Mouse (Mus musculus): ENCODE data around the gene Grxcr1. TPM values are rescaled to one million over a fixed set of nuclear protein-coding genes. Genes with fewer than 3 reads are reported as not detected.

Grxcr1 gene
- polyA plus RNA-seq (2012; rRNA removed): not detected in 2 replicates

DNA sequence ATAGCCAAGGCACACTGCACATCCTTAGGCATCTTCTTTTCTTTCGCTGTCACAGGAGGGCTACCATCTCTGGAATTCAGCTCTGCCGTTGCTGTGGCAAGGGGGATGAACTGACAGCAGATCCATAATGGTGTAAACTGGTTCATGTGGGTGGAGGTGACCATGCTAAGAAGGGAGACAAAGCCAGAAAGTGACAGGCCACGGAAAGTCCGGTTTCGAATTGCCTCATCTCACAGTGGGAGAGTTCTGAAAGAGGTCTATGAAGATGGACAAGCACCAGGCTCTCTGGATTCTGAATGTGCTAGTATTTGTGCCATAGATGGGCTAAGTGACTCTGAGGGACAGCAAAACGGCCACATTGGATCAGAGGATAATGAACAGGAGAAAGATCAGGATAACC, at the start of gene Grxcr1:
Gene Grxcr1, plus strand, starts transcription at position 92 of the 400 bp plus-strand sequence.
- DNase-seq (ENCODE audit: low read depth): no peak

DNA sequence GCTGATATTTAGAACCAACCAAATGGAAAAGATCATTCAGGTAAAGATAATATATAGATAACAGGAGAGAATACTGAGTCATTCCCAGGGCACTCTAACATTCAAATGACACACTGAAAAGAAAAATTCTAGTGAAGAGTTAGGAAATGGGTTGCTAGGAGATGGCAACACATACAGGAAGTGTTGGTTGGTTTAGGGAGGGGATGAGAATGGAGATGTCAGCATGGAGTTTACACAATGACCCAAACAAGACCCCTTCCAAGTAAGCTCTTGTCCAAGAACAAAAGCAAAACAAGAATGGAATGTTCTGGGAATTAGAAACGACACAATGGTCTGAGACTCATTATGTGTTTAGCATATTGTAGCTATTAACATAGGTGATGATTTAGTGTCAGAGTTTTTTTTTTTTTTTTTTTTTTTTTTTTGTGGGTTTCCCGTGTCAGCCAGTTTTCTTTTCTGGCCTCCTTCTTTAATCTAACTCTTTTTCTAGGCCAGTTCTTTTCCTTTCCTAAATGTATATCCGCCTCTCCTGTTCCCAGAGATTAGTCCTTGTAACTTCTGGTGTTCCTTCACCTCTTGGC, 49.6 kb upstream of the Grxcr1 start:
- no peak for DNase-seq (ENCODE audit: low read depth)

DNA sequence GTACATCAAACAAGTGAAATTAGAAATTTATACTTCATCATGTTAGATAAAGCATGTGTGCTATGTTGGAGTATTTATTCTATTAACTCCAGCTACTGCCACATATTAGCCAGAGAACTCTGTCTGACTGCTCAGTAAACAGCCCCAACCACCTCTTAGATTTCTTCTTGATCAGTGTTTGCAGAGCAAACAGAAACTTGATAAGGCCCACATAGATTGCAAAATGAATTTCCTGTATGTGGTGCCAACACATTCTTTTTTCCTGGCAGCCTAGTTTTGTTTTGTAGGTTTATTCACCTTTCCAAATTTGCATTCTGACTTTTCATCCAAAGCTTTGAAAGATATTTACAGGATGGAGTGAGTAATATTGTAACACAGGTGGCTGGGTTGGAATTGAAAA, 41.2 kb upstream of the Grxcr1 start:
- no peak for DNase-seq (ENCODE audit: low read depth)

DNA sequence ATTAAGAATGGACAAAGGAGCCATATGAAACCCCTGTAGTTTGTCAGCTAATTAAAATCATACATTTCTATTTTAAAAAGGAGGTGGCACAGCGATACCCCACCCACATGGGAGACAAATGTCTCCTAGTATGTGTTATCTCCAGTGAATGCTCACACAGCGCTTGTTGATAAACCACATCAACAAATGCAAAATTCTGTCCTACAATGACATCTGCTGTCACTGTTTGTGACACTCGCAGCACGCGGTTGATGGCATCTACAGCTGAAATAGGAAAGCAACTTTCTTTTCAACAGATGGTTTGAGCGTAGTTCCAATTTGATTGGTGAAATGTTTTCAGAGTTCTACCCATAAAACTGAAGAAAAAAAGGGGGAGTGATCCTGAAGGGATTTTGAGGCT, 29.0 kb upstream of the Grxcr1 start:
- no peak for DNase-seq (ENCODE audit: low read depth)

DNA sequence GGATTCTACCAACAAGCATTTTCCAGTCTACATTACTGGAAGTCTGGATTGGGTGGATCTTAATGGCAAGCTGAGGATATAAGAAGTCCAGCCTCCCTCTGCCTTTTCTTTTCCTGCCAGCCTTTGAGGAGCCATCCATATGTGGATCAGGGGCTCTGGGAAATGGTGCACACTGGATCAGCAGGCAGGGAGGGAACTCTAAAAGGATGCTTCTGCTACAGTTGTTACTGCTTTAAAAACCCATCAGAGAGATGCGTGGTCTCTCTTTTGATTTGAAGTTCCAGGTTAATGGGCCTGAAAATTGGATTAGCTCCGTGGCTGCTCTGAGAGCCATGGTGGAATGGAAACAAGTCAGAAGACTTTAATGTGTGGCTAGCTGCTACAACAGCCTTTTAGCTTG, 27.7 kb upstream of the Grxcr1 start:
- no peak for DNase-seq (ENCODE audit: low read depth)

DNA sequence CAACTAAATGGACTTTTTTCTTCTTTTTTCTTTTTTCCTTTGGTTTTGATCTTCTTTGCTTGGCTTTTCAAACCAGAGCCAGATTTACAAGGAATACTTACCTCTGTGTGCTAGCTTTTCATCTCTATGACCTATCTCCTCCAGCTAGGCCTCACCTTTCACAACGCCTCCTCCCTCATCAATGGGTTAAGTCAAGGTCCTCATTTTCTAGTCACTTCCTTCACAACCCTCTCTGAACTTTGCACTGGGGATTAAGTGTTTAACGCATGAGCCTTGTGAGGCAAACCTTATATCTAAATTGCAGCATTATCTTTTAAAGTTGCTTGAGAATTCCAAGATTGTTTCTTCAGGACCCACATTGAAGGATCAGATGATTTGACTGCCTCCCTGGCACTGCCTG, 27.2 kb upstream of the Grxcr1 start:
- no peak for DNase-seq (ENCODE audit: low read depth)

DNA sequence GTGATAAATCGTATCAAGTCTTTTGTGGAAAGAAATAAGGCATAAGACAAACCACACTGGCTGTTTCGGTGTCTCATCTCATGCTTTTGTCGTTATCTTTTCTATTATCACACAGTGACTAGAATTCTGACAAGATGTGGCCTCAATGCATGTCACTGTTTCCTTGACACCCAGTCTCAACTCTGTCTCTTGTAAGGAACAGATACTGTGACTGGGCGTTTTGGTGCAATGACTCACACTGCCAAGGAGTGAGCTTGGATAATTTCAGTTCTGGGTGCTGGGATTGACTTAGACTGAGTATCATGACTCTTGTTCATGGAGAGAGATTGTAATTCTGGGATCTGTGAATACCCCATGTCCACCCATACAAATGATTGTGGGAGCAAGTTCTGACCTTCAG, 24.6 kb upstream of the Grxcr1 start:
- no peak for DNase-seq (ENCODE audit: low read depth)

DNA sequence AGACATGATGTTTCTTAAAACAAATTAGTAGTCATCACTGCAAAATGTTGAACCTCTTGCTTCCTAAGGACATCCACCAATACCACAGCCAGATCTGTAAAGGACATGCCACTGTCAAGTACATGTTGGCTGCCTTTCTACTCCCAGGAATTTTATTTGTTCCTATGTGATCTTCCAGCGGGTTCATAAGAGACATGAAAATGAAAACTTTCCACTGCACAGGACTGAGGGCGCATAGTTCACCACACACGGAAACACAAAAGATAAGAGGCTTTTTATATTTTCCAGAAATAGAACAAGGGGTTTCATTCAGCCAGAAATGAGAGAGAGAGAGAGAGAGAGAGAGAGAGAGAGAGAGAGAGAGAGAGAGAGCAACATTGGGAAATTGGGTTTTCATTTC, 20.1 kb upstream of the Grxcr1 start:
- DNase-seq (ENCODE audit: low read depth): no peak

DNA sequence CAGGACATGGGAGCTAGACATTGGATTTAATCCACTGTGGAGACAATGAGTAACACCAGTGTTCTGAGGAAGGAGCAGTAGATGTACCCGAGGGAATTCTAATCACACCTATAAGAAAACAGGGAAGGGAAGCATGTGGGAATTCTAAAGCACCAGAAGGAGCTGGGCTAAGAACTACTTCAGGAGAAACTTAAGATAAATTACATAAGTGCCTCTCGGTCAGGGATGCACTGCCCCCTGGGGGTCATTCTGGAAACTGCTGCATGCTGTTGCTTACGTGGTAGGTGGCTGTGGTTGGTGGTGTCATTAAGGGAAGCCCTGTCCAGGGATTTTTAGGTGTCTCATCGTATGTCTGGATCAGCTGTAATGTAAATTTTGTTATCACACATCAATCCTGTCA, 19.0 kb upstream of the Grxcr1 start:
- DNase-seq (ENCODE audit: low read depth): no peak

DNA sequence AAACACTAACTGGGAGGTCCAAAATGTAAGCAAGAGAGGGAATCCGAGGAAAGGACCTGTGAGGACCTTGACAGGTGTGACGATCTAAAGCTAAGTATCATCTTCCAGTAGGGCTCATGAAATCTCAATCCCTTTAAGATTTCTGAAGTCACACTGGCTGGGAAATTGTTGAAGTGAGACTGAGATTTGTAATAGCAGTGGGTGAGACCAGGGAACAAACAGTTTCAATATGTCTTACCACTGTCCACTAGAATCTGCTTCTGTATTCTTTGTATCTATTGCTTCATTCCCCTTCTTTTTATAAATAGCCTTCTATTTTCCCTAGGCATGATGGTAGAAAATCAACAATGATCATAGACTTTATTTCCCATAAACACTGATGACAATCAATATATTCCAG, 10.8 kb upstream of the Grxcr1 start:
- DNase-seq (ENCODE audit: low read depth): no peak

DNA sequence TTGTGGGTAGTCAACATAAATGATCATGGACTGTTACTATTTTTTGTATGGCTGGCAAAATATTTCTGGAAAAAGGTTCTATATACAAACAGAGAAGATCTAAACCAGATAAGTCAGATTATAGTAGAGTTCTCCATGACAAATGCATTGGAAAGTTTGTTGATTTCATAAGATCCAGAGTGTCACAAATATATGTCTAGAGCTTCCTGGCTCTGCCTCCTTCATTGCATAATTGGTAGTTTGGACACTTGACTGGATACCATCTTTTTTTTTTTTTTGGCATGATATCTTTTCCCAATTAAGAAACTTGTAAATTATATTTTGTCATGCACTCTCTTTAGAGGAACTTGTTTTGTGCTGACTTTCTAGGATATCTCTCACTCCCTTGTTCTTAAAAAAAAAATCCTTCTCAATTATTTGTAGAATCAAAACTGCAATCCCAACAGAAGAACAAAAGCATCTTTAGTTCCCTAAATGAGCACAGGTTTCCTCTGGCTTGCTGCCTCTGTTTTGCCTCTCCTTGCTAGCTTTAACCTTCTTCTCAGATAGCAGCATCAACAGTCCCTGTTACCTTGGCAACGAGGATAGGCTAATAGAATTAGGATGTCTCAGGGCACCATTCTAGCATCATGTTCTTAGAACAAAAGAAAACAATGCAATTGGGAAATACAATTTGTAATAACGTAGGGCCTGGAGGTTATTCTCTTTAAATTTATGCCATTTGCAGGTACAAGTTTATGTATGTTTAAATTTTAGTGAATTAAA, 4.8 kb upstream of the Grxcr1 start:
- DNase-seq (ENCODE audit: low read depth): no peak

DNA sequence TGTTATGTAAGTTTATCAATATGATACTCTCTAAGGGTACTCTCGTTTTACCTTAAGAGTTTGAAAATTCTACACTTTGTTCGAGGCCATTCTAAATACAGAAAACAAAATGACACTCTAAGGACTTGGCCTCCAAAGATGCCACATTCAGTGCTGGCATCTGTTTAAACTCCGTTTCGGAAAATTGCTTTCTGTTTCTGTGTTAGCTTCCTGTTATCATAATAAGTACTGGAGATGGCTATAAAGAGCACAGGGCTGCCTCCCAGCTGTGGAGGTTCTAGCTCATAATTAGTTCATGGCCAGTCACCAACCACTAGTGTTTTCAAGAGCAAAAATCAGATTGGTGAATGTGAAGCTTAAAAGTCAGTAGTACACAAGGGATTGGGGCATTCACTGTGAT, 4.2 kb upstream of the Grxcr1 start:
- DNase-seq (ENCODE audit: low read depth): no peak

DNA sequence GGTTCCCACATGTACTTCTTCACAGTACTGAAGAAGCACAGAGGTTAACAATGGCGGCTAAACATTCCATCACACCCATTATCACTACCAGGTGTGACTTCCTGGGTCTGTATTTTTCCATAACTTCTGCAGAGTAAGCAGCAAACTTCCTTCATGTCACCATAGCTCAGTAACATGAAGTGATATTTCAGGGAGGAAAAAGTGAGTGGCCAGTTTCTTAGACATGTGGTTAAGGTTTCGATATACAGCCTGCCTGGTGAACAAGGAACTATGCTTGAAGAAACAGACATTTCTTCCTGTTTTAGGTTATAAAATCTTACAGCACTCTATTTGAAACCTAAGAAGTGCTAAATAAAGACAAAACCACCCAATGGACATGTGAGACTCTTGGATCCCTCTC, 1.7 kb downstream of the Grxcr1 start:
- DNase-seq (ENCODE audit: low read depth): no peak

DNA sequence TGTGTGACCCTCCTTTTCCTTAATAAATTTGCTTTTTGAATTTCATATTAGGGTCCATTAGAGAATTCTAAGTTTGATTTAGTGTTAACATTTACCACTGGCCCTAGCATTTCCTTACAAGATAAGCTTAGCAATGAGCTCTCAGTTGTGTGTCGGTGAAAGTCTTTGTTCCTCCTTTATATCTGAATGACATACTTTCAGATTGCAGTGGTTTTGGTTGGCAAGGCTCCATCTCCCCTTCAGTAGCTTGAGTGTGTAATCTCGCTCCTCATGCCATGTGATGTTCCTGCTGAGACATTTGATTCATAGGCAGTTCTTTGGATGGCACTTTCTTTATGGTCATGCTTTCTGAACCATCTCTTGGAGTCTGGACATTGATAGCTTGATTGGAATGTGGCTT, 7.4 kb downstream of the Grxcr1 start:
- no peak for DNase-seq (ENCODE audit: low read depth)

DNA sequence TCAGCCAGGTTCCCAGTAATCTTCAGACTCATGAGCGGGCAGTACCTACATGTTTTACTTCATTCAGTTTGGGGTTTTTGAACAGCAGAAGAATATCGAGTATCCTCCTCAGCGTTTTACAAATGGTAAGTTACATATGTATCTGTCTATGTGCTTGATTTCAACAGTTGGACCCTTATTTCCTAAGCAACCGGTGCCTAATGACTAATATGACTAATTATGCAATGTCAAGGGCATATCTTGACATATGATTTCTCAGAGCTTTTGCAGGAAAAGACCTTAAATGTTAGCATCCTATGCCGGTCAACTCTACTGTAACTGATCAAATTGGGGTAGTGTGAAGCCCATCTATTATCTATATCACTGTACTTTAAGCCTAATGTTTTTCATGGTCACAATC, 11.7 kb downstream of the Grxcr1 start:
- no peak for DNase-seq (ENCODE audit: low read depth)

DNA sequence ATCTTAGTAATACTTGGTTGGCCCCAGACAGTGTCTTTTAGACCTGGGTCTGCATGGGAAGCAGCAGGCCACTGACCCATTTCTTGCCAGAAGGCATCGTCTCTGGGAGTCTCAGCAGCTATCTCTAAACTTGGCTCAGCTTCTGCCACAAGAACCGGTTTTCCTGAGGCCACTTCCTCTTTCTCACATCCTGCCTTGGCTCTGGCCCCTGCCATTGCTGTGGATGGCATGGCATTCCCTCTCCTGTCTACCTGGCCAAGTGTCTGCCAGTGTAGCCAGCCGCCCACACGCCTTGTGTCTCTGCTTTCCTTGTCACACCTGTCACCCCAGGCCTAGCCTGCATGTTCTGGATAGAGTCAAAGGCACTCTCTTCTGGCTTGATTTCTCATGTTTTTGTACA, 17.1 kb downstream of the Grxcr1 start:
- peak; percentile 24 for DNase-seq (ENCODE audit: low read depth)

DNA sequence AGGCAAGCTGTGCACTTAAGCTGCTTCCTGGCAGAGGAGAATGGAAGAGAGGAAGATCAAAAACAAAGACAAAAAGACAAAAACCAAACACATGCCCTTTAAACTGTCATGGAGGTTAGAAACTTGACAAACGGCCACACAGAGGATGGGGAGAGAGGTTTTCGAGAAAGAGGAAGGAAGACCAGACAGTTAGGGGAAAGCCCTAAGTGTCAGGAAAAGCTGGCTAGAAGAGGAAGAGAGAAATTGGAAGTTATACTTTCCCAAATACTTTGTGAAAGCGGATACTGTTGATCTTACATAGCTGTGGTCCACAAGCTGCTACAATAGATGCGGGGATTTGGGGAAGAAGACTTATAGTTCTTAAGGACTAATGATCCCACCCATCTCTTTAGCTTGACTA, 17.9 kb downstream of the Grxcr1 start:
- no peak for DNase-seq (ENCODE audit: low read depth)

DNA sequence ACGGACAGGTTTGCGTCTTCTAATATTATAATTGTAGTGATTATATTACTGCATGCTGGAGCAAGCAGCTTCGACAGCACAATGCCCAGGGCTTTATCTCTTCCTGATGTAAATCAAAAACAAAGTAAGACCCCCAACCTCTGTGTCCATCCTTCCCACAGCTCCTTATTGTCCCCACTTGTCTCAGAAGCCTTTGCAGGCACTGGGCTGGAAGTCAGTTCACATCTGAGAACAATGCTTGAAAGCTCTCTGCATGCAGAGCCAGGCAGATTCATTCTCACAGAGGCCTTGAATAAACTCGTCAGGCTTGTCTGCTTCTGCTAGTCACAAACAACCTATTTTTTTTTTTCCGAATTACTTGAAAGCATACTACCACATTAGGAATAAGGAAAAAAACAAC, 19.5 kb downstream of the Grxcr1 start:
- no peak for DNase-seq (ENCODE audit: low read depth)

DNA sequence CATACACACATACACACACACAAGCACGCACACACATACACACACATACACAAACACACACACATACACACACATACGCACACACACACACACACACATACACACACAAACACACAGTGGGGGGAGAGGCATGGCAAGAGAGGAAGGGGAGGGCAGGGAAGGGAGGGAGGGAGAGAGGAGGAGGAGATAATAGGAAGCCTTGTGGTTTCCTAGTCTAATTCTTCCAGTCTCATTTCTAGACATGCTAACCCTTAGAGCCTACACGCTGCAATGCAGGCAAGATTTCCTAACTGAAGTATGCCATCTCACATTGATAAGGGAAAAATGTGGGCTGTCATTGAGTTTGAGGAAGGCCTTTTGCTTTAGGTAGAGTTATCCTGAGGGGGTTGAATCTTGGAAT, 25.9 kb downstream of the Grxcr1 start:
- no peak for DNase-seq (ENCODE audit: low read depth)

DNA sequence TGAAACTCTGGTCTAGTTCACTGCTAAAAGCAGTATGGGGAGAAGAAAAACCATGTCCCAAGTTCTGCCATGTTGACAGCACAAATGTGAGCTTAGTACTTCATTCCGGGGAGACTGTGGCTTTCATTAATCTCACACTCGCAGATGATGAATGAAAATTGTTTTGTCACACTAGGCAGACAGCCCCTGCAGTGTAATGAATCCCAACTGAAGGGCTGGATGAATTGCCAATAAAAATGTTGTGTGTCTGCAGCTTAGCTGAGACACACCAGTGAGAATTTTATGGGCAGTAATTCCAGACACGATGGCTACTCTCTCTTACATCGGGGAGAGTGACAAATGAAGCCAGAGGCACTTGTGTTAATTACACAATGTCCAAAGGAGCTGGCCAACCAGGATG, 37.1 kb downstream of the Grxcr1 start:
- DNase-seq (ENCODE audit: low read depth): no peak

DNA sequence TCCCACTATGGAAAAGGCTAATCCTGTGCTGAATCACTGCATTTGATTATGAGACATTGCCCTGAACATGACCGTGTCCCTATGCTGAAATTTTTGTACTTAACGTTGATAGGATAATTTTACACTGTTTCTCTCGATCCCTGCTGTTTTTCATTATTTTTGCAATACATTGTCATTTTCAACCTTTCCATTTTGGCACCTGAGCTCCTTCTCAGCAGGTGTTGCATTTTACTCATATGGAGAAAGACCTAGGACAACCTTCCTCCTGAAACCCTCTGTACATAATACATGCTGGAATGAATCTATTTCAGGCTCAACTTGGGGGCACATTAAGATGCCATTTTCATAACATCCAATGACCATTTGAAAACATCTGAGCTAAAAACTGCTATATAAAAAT, 38.7 kb downstream of the Grxcr1 start:
- no peak for DNase-seq (ENCODE audit: low read depth)

DNA sequence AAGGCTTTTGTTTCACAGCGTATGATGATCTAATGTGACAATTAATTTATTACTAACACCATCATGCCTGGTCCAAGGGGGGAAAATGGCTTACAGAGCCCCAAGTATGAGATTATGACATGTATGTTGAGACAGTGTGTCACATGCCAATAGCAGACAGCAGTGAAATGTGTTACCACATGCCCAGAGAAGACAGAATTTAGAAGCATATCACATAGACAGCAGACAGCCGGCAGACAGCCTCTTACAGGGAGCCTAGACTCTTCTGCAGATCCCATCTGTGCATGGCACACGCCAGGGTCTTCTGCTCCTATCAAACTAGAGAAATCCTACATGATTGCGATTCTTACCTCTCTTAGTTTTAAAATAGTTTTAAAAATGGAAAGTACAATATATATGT, 40.2 kb downstream of the Grxcr1 start:
- DNase-seq (ENCODE audit: low read depth): no peak

DNA sequence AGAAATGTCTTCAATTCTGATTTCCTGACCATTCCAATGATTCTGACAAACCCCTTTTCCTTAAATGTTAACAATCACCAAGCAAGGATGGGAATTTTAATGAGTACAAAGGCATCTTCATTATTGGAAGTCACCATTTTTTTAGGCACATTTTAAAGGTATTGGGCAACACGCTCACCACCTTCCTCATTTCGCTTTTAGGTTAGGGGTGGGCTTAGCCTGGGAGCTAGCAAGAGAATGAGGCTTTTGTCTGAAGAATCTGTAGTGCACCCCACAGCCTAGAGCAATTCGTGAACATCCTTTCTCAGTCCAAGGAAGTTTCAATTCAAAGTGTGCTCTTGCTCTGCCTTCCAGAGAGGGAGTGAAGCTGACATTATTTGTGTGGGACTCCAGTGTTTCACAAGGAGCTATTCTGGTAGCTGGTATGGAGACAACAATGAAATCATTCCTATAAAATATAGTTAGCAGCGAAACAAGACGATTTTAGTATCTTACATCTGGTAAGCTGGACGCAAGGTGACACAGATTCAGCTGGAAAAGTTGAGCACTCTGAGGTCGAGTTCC, 55.0 kb downstream of the Grxcr1 start:
- DNase-seq (ENCODE audit: low read depth): no peak

DNA sequence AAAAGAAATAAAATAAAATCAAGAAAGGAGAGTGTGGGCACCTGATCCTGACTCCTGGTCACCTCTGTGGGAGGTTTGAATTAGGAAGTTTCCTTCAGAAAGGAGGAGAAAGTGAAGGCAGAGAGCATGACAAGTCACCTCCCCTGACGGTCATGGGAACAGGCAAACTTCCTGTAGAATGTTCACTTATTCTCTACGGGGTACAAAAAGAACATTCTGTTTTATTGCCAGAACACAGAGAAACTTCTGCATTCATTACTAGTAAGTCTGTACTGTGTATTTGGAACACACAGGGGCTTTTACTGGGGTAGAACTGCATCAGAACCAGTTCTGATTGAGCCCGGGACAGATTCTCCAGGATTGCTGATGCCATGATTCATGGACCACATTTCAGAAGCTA, 55.5 kb downstream of the Grxcr1 start:
- no peak for DNase-seq (ENCODE audit: low read depth)
